Mouse (Mus musculus) forebrain, embryonic 16.5 days (tissue): ENCODE measurements around the gene Rora. TPM values are rescaled to one million over a fixed set of nuclear protein-coding genes. Genes with fewer than 3 reads are reported as not detected.

Experiments used
- ATAC-seq: fragments of 200-750 bp; cut with Nextera tagmentation; 2 replicates; pipeline ENCODE4 v1.8.0; 2017; ENCODE audit warnings: mild to moderate bottlenecking, moderate library complexity
- H3K27ac ChIP-seq: fragments of 300-500 bp; sonication (generic); 2 replicates; pipeline ENCODE4 v1.5.1; 2014; ENCODE audit warnings: low read length, control low read depth
- H3K27me3 ChIP-seq: fragments of 300-500 bp; sonication (generic); replicated peaks from 2 replicates; pipeline ENCODE4 v1.6.1; 2014; ENCODE audit warnings: low read length; ENCODE audit not compliant: control insufficient read depth, insufficient read depth
- H3K36me3 ChIP-seq: fragments of 300-500 bp; sonication (generic); 2 replicates; pipeline ENCODE4 v1.6.1; 2014; ENCODE audit not compliant: control insufficient read depth, insufficient read depth
- H3K4me1 ChIP-seq: fragments of 300-500 bp; sonication (generic); replicated peaks from 2 replicates; pipeline ENCODE4 v1.6.1; 2014; ENCODE audit warnings: low read length; ENCODE audit not compliant: control insufficient read depth, insufficient read depth
- H3K4me2 ChIP-seq: fragments of 300-500 bp; sonication (generic); 2 replicates; pipeline ENCODE4 v1.6.1; 2014; ENCODE audit warnings: mild to moderate bottlenecking, low read length, control low read depth
- H3K4me3 ChIP-seq: fragments of 300-500 bp; sonication (generic); replicated peaks from 2 replicates; pipeline ENCODE4 v1.5.1; 2014; ENCODE audit warnings: mild to moderate bottlenecking, low read length, control low read depth
- H3K9ac ChIP-seq: fragments of 300-500 bp; sonication (generic); replicated peaks from 2 replicates; pipeline ENCODE4 v1.6.1; 2014; ENCODE audit warnings: low read depth, low read length, control low read depth
- H3K9me3 ChIP-seq: fragments of 300-500 bp; sonication (generic); 2 replicates; pipeline ENCODE4 v1.6.1; 2016; ENCODE audit warnings: low read length; ENCODE audit not compliant: control insufficient read depth
- WGBS: fragments of 180-500 bp; shearing (Covaris S2); extraction: QIAGEN DNeasy Blood & Tissue Kit; methylation state at CpG from one replicate; pipeline ENCODE4 v1.1.7; 2014; 5-methylcytosine and 5-hydroxymethylcytosine counted together
- polyA plus RNA-seq: library from polyadenylated mRNA; unstranded; fragments of >200 nt; fragmentation: Nextera tagmentation; extraction: Ambion mirVana; gene quantifications from 2 replicates; pipeline ENCODE4 v1.2.1, GENCODE M21; 2015

The Rora gene
- polyA plus RNA-seq, 1 experiment from 2014 or later = 7.9 TPM

- Histone ChIP-seq H3K9me3 (no peaks in the 10 kb centered on the region), H3K27ac (no peak overlapping the region), H3K36me3 (no peaks in the 10 kb centered on the region), H3K4me1 (peaks cover 18% of the 10 kb centered on the region), H3K27me3 (no peaks in the 10 kb centered on the region), H3K4me3 (no peak overlapping the region), H3K4me2 (no peak overlapping the region), H3K9ac (no peak overlapping the region)
- peak; percentile 80 for ATAC-seq
- 15% methylated on average over 9 of the region's 9 CpGs for WGBS
Observed at GRCm38 (mm10) chr9:69272884-69273283, 619.3 kb downstream of the Rora start.

GRCm38 (mm10) chr9:69274766-69275485 lies 621.3 kb downstream of the Rora start:
- H3K27ac ChIP-seq = no peak overlapping the region
- no peaks in the 10 kb centered on the region for H3K36me3 ChIP-seq
- no peak overlapping the region for H3K4me2 ChIP-seq
- ATAC-seq = no peak
- H3K4me1 ChIP-seq = peaks cover 18% of the 10 kb centered on the region
- H3K27me3 ChIP-seq = no peaks in the 10 kb centered on the region
- no peak overlapping the region for H3K9ac ChIP-seq
- H3K4me3 ChIP-seq = no peak overlapping the region
- 63% methylated on average over 10 of the region's 10 CpGs for WGBS
- no peaks in the 10 kb centered on the region for H3K9me3 ChIP-seq

GRCm38 (mm10) chr9:69277256-69277655 lies 623.7 kb downstream of the Rora start:
- no peaks in the 10 kb centered on the region for H3K36me3 ChIP-seq
- peaks cover 18% of the 10 kb centered on the region for H3K4me1 ChIP-seq
- WGBS = 21% methylated on average over 10 of the region's 10 CpGs
- H3K27me3 ChIP-seq = no peaks in the 10 kb centered on the region
- no peak overlapping the region for H3K4me3 ChIP-seq
- no peak overlapping the region for H3K27ac ChIP-seq
- ATAC-seq = peak; percentile 28; the same call in 1 of the 2 replicates
- H3K4me2 ChIP-seq = no peak overlapping the region
- no peak overlapping the region for H3K9ac ChIP-seq
- H3K9me3 ChIP-seq = no peaks in the 10 kb centered on the region

GRCm38 (mm10) chr9:69285011-69285410 lies 631.4 kb downstream of the Rora start:
- no peaks in the 10 kb centered on the region for H3K36me3 ChIP-seq
- peaks cover 7% of the 10 kb centered on the region for H3K4me1 ChIP-seq
- H3K9me3 ChIP-seq = no peaks in the 10 kb centered on the region
- no peak overlapping the region for H3K27ac ChIP-seq
- 84% methylated on average over 3 of the region's 3 CpGs for WGBS
- no peak overlapping the region for H3K4me2 ChIP-seq
- no peaks in the 10 kb centered on the region; the same call in 1 of the 2 replicates for H3K27me3 ChIP-seq
- no peak overlapping the region for H3K9ac ChIP-seq
- ATAC-seq = no peak
- no peak overlapping the region for H3K4me3 ChIP-seq

DNA sequence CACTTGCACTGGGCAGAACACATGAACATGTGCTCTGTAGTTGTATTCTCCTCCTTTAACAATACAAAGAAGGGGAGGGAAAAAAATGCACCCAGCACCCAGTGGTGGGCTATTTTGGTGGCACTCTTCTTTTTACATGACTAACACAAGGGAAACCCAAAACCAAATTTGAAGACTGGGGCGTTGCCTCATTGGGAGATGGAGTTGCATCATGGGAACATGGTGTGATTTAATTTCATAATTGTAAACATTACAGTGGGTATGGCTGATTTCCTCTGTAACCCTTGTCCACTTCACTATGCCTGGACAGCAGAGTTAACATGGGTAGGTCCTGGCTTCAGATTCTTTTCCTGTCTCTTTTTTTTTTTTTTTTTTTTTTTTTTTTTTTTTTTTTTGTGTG lies 634.5 kb downstream of the Rora start:
- H3K27ac ChIP-seq = no peak overlapping the region
- 83% methylated on average over 1 of the region's 1 CpGs for WGBS
- H3K4me2 ChIP-seq = no peak overlapping the region
- H3K4me1 ChIP-seq = peaks cover 21% of the 10 kb centered on the region
- no peaks in the 10 kb centered on the region for H3K9me3 ChIP-seq
- no peak overlapping the region for H3K9ac ChIP-seq
- H3K36me3 ChIP-seq = no peaks in the 10 kb centered on the region
- peaks cover 21% of the 10 kb centered on the region for H3K27me3 ChIP-seq
- no peak for ATAC-seq
- no peak overlapping the region for H3K4me3 ChIP-seq

DNA sequence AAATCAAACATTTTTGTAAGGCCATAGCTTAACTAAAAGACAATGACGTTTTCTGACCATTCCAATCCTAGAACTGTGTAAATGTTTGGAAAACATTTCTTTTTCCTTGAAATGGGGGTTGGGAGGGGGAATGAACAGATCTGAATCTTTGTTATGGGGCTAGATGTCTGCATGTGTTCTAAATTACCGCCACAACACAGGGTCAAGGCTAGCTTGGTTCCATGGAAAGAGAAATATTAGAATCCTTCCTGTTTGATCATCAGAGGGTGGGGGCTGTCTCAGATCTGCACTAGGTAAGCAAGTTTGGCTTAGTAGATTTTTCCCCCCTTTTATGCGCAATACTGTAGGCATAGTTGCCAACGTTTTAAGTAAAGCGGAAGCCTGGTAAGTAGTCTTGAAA lies 635.0 kb downstream of the Rora start:
- Histone ChIP-seq H3K27me3 (peaks cover 24% of the 10 kb centered on the region), H3K4me1 (peaks cover 21% of the 10 kb centered on the region), H3K9me3 (no peaks in the 10 kb centered on the region), H3K27ac (no peak overlapping the region), H3K9ac (no peak overlapping the region), H3K4me2 (no peak overlapping the region), H3K4me3 (no peak overlapping the region), H3K36me3 (no peaks in the 10 kb centered on the region)
- 47% methylated on average over 5 of the region's 5 CpGs for WGBS
- ATAC-seq = no peak

DNA sequence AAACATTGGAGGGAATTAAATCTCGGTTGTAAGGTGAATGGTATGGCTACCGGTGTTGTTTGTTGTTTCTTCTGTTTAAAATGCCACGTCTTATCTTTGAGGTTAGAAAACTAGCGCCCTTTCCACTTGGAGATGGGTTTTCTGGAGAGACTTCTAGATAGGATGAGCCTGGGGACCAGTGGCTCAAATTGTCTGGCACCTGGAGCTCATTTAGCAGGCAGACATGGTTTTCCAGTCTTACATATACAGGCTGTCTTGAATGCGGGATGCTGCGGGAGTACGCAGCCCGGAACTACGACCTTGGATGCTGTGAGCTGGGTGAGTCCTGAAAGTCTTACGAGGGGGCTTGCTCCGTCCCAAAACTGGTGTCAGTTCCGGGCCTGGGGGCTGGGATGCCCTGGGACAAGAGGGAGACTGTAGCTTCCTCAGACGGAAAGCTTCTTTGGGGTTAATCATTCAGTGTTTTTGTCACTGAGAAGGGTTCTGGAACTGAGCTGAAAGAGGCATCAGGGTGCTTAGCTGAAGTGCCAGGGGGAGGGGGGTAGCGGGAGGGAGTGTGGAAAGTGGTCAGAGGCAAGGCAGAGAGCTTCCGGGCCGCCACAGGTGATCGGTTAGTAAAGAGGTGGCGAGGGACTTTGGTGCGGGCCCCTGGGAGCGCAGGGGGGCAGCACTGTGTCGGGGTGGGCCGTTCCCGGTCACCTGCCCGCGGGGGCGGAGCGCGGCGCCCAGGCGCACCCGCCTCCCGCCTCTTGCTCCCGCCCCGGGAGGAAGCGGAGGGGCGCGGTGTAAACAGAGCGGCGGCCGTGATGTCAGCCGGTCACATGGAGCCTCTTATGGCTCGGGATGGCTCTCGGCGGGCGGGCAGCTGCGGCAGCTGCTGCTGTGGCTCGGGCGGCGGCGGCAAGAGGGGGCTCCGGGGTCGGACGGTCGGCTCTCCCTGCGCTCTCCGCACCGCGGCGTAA lies 635.8 kb downstream of the Rora start:
- Histone ChIP-seq H3K27me3 (peaks cover 26% of the 10 kb centered on the region), H3K9ac (peak overlapping the region; percentile 66), H3K36me3 (no peaks in the 10 kb centered on the region), H3K4me1 (peaks cover 21% of the 10 kb centered on the region), H3K4me3 (peak overlapping the region; percentile 74), H3K4me2 (peak overlapping the region; percentile 99), H3K9me3 (no peaks in the 10 kb centered on the region), H3K27ac (no peak overlapping the region)
- ATAC-seq = peak; percentile 92
- WGBS = 2% methylated on average over 48 of the region's 59 CpGs

DNA sequence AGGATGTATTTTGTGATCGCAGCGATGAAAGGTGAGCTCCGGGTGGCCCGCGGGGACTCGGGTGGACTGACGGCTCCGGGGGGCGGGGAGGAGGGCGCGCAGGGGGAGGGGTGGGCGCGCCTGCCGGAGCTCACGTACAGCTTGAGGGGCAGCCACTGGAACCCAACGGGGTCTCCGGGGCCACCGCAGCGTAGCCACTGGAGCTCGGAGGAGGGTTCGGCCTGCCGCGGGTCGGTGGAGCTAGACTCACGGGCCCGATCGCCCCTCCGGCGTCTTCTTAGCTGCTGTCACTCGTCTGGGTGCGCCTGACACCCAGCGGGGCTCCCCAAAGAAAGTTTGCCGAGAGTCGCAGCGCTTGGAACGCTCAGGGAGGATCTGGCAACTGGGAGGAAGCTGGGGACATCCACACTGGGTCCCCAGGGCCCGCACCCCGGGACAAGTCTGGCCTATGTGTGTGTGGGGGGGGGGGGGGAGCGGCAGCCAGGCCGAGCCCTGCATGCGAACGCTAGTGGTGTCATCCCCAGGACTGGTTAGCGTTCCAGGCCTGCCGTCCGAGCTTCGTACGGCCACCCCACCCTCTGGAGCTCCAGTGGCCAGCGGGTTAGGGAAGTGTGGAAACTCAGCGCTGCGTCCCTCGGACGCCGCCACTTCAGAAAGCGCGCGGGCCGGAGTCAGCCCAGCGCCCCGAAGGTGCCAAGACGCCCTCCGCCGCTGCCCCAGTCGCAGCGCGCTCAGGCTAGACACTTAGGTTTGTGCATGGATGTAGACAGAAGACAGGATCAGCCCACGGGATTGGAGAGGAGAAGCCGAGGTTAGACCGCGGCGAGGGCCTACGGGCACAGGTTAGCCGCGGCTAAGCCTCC lies 636.7 kb downstream of the Rora start:
- peak; percentile 61 for ATAC-seq
- Histone ChIP-seq H3K27ac (no peak overlapping the region), H3K4me3 (peak overlapping the region; percentile 74), H3K9ac (peak overlapping the region; percentile 66), H3K36me3 (no peaks in the 10 kb centered on the region), H3K9me3 (no peaks in the 10 kb centered on the region), H3K4me1 (peaks cover 21% of the 10 kb centered on the region), H3K4me2 (peak overlapping the region; percentile 99), H3K27me3 (peaks cover 32% of the 10 kb centered on the region)
- WGBS = under 1% methylated on average over 73 of the region's 73 CpGs
